Mouse (Mus musculus): ENCODE measurements around the gene Usp17ld.
"Not testable (repeated sequence)": the region's sequence is repeated elsewhere in the genome, so short reads cannot be mapped to it uniquely, and the experiment has no call there.

Usp17ld gene

DNA sequence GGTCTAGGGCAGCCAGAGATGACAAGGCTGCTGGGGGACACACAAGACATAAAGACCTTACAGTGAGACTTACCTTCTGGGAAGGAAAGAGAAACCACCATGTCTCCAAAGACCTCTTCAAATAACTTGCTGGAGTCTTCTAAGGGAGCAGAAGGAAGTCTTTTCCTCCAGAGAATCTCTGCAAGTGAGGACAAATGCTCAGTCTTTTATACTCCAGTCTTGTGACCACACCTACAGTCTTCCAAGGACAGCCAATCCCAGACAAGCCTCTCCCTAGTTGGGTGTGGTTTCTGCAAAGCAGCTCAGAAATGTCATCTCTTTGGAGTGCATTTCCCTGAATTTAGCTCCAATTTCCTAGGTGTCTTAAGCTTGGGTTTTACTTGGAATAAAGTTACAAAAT, at the start of gene Usp17ld:
TSS of gene Usp17ld (minus strand) at position 101 of the 400 bp plus-strand sequence.
- not testable (repeated sequence) for DNase-seq

DNA sequence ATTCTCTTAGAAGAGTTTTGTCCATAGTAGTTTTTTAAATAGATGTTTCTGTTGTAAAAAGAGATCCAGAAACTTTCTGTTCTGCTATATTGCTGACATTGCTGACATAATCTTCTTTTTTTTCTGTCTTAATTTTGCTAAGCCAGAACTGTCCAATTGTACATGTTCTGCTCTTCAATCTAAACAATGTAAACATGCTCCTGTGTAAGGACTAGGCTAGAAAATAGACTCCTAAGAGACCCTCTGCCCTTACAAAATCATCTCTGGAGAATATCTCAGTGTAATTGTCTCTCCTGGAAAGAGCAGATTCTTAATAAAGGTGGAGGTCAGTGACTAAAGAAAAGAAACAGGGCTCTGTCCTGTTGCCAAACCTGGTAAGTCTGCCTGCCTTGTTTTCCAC, 35.6 kb downstream of the Usp17ld start, which contains the start of gene Olfr594:
TSS of gene Olfr594 (plus strand) at position 301 of the 400 bp plus-strand sequence.
- DNase-seq = no peak

DNA sequence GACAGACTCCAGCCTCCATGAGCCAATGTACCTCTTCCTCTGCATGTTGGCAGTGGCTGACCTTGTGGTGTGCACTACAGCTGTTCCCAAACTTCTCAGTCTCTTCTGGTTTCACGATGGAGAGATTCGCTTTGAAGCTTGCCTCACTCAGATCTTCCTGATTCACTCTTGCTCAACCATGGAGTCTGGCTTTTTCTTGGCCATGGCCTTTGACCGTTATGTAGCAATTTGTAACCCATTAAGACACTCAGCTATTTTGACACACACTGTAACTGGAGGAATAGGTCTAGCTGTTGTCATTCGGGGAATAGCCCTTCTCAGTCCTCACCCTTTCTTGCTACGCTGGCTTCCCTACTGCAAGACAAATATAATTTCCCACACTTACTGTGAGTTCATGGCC, 40.3 kb downstream of the Usp17ld start:
- not testable (repeated sequence) for DNase-seq

DNA sequence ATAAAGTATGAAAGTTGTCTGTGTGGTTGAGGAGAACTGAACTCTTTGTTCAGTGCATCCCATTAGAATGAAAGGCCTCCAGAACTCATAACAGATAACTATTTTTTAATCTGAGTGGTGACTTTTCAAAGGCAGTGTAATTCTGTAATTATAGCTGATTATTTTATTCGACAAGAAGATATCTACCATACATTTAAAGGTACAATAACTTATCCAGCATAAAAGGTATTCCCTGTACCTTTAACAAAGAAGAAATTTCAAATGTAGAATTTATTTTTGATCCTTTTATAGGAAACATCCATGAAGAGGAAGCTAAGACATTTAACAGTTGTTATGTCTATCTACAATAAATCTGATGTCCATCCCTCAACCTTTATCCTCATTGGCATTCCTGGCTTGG, 40.7 kb downstream of the Usp17ld start, which contains the start of gene Olfr593:
TSS of gene Olfr593 (plus strand) at position 301 of the 400 bp plus-strand sequence.
- no peak for DNase-seq
